Mouse (Mus musculus) forebrain, postnatal 0 days (tissue): ENCODE results near the gene Wrap73. TPM values are rescaled to one million over a fixed set of nuclear protein-coding genes. Genes with fewer than 3 reads are reported as not detected.

Source experiments
- ATAC-seq: fragments of 200-750 bp; cut with Nextera tagmentation; 2 replicates; pipeline ENCODE4 v1.8.0; 2017; ENCODE audit warnings: mild to moderate bottlenecking, moderate library complexity
- DNase-seq: peaks from one replicate; pipeline ENCODE4 v3.0.0-alpha.2; 2015
- H3K27ac ChIP-seq: fragments of 300-500 bp; sonication (generic); 2 replicates; pipeline ENCODE4 v1.5.1; 2014; ENCODE audit warnings: low read depth, mild to moderate bottlenecking, antibody characterized with exemption, low read length, moderate library complexity, mixed read lengths
- H3K27me3 ChIP-seq: fragments of 300-500 bp; sonication (generic); 2 replicates; pipeline ENCODE4 v1.6.1; 2014; ENCODE audit warnings: mild to moderate bottlenecking, low read length, mixed read lengths; ENCODE audit not compliant: insufficient read depth
- H3K36me3 ChIP-seq: fragments of 300-500 bp; sonication (generic); 2 replicates; pipeline ENCODE4 v1.6.1; 2014; ENCODE audit warnings: mild to moderate bottlenecking, moderate library complexity; ENCODE audit not compliant: insufficient read depth
- H3K4me1 ChIP-seq: fragments of 300-500 bp; sonication (generic); 2 replicates; pipeline ENCODE4 v1.6.1; 2014; ENCODE audit warnings: antibody characterized with exemption; ENCODE audit not compliant: insufficient read depth
- H3K4me2 ChIP-seq: fragments of 300-500 bp; sonication (generic); 2 replicates; pipeline ENCODE4 v1.6.1; 2014; ENCODE audit warnings: low read depth, mild to moderate bottlenecking, moderate library complexity
- H3K4me3 ChIP-seq: fragments of 300-500 bp; sonication (generic); 2 replicates; pipeline ENCODE4 v1.5.1; 2014; ENCODE audit warnings: low read depth, low read length, mixed read lengths
- H3K9ac ChIP-seq: fragments of 300-500 bp; sonication (generic); 2 replicates; pipeline ENCODE4 v1.6.1; 2014; ENCODE audit warnings: mild to moderate bottlenecking
- H3K9me3 ChIP-seq: fragments of 300-500 bp; sonication (generic); 2 replicates; pipeline ENCODE4 v1.6.1; 2016; ENCODE audit warnings: low read length
- CTCF ChIP-seq: sonication (generic); IDR thresholded peaks from 2 replicates; pipeline ENCODE4 v1.5.1; 2016; ENCODE audit warnings: antibody characterized with exemption, control low read depth, low read depth
- WGBS: fragments of 180-500 bp; shearing (Covaris S2); extraction: QIAGEN DNeasy Blood & Tissue Kit; methylation state at CpG from one replicate; pipeline ENCODE4 v1.1.7; 2014; 5-methylcytosine and 5-hydroxymethylcytosine counted together
- polyA plus RNA-seq: library from polyadenylated mRNA; unstranded; fragments of >200 nt; fragmentation: Nextera tagmentation; extraction: Ambion mirVana; gene quantifications from 2 replicates; pipeline ENCODE4 v1.2.1, GENCODE M21; 2015
- total RNA-seq: library from RNA; depleted of rRNA; stranded (reverse); fragments of >200 nt; gene quantifications from 2 replicates; pipeline ENCODE4 v1.2.3, GENCODE M21; 2014

The Wrap73 gene
- total and polyA plus RNA-seq, 2 experiments from 2014 or later, result 37.6 to 44.4 TPM

GRCm38 (mm10) chr4:154106497-154107061, 35.6 kb upstream of the Wrap73 start:
- no peak for TF ChIP-seq CTCF
- no peaks in the 10 kb centered on the region for H3K9me3 ChIP-seq
- no peak overlapping the region for H3K9ac ChIP-seq
- H3K36me3 ChIP-seq, result no peaks in the 10 kb centered on the region
- no peaks in the 10 kb centered on the region for H3K27me3 ChIP-seq
- 76% methylated on average over 13 of the region's 13 CpGs for WGBS
- no peak overlapping the region for H3K4me3 ChIP-seq
- ATAC-seq, result no peak
- H3K4me2 ChIP-seq, result no peak overlapping the region
- no peak for DNase-seq
- H3K4me1 ChIP-seq, result peaks cover 8% of the 10 kb centered on the region; the same call in 1 of the 2 replicates
- H3K27ac ChIP-seq, result no peak overlapping the region

DNA sequence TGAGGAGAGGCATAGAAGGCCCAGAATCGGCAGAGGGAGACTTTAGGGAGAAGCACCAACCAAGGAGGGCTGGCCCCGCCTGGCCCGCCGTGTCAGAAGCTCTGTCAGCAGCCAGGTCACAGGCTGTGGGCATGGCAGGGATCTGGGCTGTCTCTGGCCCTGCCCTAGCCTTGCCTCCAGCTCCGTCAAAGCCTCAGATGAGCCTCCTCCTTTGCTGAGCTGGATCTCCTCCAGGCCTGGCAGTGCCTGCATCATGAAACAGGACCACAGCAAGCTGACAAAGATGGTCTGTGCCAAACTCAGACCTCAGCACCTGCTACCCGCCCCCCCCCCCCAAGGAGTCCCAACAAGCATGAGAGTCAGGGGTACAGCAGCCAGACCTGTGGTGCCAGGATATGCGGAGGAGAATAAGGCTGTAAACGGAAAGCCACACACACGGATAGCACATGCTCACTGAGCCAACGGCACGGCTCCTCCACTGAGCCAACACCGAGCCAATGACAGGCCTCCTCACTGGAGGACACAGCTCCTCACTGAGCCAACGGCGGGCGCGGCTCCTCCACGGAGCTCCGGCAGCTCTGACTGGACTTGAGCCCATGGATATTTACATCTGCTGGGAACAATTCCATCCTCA, 32.8 kb upstream of the Wrap73 start:
- H3K27me3 ChIP-seq, result no peaks in the 10 kb centered on the region
- 34% methylated on average over 18 of the region's 18 CpGs for WGBS

GRCm38 (mm10) chr4:154109850-154110243, 32.3 kb upstream of the Wrap73 start:
- Histone ChIP-seq H3K4me3 (no peak overlapping the region), H3K36me3 (no peaks in the 10 kb centered on the region), H3K4me1 (peaks cover 8% of the 10 kb centered on the region; the same call in 1 of the 2 replicates), H3K4me2 (peak overlapping the region; percentile 10; the same call in 1 of the 2 replicates), H3K9ac (no peak overlapping the region), H3K27ac (no peak overlapping the region), H3K27me3 (no peaks in the 10 kb centered on the region), H3K9me3 (no peaks in the 10 kb centered on the region)
- peak; percentile 4; the same call in 1 of the 2 replicates for ATAC-seq
- TF ChIP-seq CTCF, result no peak
- DNase-seq, result no peak
- 72% methylated on average over 11 of the region's 11 CpGs for WGBS

More for the DNA sequence above, 32.8 kb upstream of the Wrap73 start:
- Histone ChIP-seq H3K4me2 (peak overlapping the region; percentile 10; the same call in 1 of the 2 replicates), H3K27ac (no peak overlapping the region), H3K36me3 (no peaks in the 10 kb centered on the region), H3K4me1 (peaks cover 8% of the 10 kb centered on the region; the same call in 1 of the 2 replicates), H3K9ac (no peak overlapping the region), H3K4me3 (no peak overlapping the region), H3K9me3 (no peaks in the 10 kb centered on the region)
- no peak for TF ChIP-seq CTCF
- ATAC-seq (peak; percentile 94), DNase-seq (peak; percentile 71)

GRCm38 (mm10) chr4:154116421-154116820, 25.8 kb upstream of the Wrap73 start:
- no peaks in the 10 kb centered on the region for H3K4me1 ChIP-seq
- H3K27me3 ChIP-seq, result no peaks in the 10 kb centered on the region
- H3K36me3 ChIP-seq, result no peaks in the 10 kb centered on the region
- no peak for DNase-seq
- 31% methylated on average over 7 of the region's 7 CpGs for WGBS
- H3K27ac ChIP-seq, result no peak overlapping the region
- TF ChIP-seq CTCF, result no peak
- H3K9me3 ChIP-seq, result no peaks in the 10 kb centered on the region
- no peak for ATAC-seq
- H3K9ac ChIP-seq, result no peak overlapping the region
- no peak overlapping the region for H3K4me3 ChIP-seq
- no peak overlapping the region for H3K4me2 ChIP-seq

GRCm38 (mm10) chr4:154118782-154119181, 23.4 kb upstream of the Wrap73 start:
- no peaks in the 10 kb centered on the region for H3K36me3 ChIP-seq
- no peaks in the 10 kb centered on the region for H3K9me3 ChIP-seq
- H3K4me3 ChIP-seq, result no peak overlapping the region
- ATAC-seq (no peak), DNase-seq (no peak)
- no peak overlapping the region for H3K4me2 ChIP-seq
- H3K4me1 ChIP-seq, result no peaks in the 10 kb centered on the region
- TF ChIP-seq CTCF, result no peak
- no peaks in the 10 kb centered on the region for H3K27me3 ChIP-seq
- no peak overlapping the region for H3K9ac ChIP-seq
- 71% methylated on average over 9 of the region's 9 CpGs for WGBS
- H3K27ac ChIP-seq, result no peak overlapping the region

GRCm38 (mm10) chr4:154119208-154119607, 23.0 kb upstream of the Wrap73 start:
- no peaks in the 10 kb centered on the region for H3K27me3 ChIP-seq
- no peak overlapping the region for H3K9ac ChIP-seq
- TF ChIP-seq CTCF, result no peak
- H3K4me1 ChIP-seq, result no peaks in the 10 kb centered on the region
- no peak overlapping the region for H3K4me3 ChIP-seq
- ATAC-seq (no peak), DNase-seq (no peak)
- H3K36me3 ChIP-seq, result no peaks in the 10 kb centered on the region
- H3K27ac ChIP-seq, result no peak overlapping the region
- 77% methylated on average over 9 of the region's 9 CpGs for WGBS
- H3K9me3 ChIP-seq, result no peaks in the 10 kb centered on the region
- H3K4me2 ChIP-seq, result no peak overlapping the region

- 65% methylated on average over 11 of the region's 11 CpGs for WGBS
- no peak overlapping the region for H3K9ac ChIP-seq
- H3K4me1 ChIP-seq, result no peaks in the 10 kb centered on the region
- no peak for DNase-seq
- no peak for TF ChIP-seq CTCF
- H3K36me3 ChIP-seq, result no peaks in the 10 kb centered on the region
- H3K9me3 ChIP-seq, result no peaks in the 10 kb centered on the region
- no peaks in the 10 kb centered on the region for H3K27me3 ChIP-seq
- no peak overlapping the region for H3K4me3 ChIP-seq
- no peak for ATAC-seq
- no peak overlapping the region for H3K27ac ChIP-seq
- no peak overlapping the region for H3K4me2 ChIP-seq
Measured at GRCm38 (mm10) chr4:154121800-154122199, 20.4 kb upstream of the Wrap73 start.
